Mouse (Mus musculus): ENCODE results near the gene Sult6b1.

DNA sequence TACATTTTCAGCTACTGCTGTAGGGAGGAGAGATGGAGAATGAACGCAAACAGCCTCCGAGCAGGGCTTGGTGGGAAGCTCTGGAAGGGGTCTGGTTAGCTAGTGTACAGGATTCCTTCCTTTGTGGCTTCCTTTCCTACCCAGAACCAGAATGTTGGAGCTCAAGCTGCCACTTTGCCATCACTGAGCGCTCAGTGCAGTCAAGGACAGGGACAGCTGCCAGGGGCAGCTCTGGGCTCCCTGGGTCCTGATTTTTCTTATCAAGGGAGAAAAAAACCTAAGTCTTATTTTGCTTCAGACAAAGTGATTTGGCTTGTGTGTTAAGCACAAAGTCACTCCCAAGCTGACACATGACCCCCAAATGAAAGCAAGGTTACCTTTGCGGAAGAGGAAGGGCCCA lies 18.2 kb downstream of the Sult6b1 start:
- no peak for TF ChIP-seq CTCF (IDR thresholded peaks at IDR 0.05; ENCODE audit: low read depth, low read length)
- TF ChIP-seq POLR2A (IDR thresholded peaks at IDR 0.05; ENCODE audit: borderline replicate concordance, low read depth, low read length): no peak
